Mouse (Mus musculus) erythroblast, embryonic 14.5 days (primary cell): Measurements from ENCODE around the gene Col19a1.

Experiments used
- GATA1 ChIP-seq: IDR thresholded peaks from 2 replicates; pipeline ENCODE4 v1.6.1; 2012; ENCODE audit warnings: low read length, inconsistent platforms, mixed read lengths
- TAL1 ChIP-seq: IDR thresholded peaks from 3 replicates; pipeline ENCODE4 v1.6.1; 2012; ENCODE audit warnings: low read length, inconsistent platforms, mixed read lengths

GRCm38 (mm10) chr1:24222981-24223612, 364.2 kb downstream of the Col19a1 start:
- TF ChIP-seq TAL1 (no peak), GATA1 (no peak)
